Mouse (Mus musculus) E14TG2a.4 (cell line): ENCODE results near the gene Arhgap23.

Experiments
- CTCF ChIP-seq: conservative IDR thresholded peaks from 2 replicates; pipeline ENCODE4 v1.5.1; 2014; ENCODE audit warnings: low read length
- NANOG ChIP-seq: IDR thresholded peaks from 2 replicates; pipeline ENCODE4 v1.6.1; 2014; ENCODE audit warnings: borderline replicate concordance, low read length, mixed read lengths
- POU5F1 ChIP-seq: IDR thresholded peaks from 2 replicates; pipeline ENCODE4 v1.6.1; 2014; ENCODE audit warnings: low read length, borderline replicate concordance

GRCm38 (mm10) chr11:97471276-97471675 lies 55.9 kb downstream of the Arhgap23 start:
- TF ChIP-seq CTCF: no peak
- no peak for TF ChIP-seq POU5F1
- TF ChIP-seq NANOG: no peak
